Comparison of ENCODE assay signal across 7 mouse cellular contexts in the genomic region with DNA sequence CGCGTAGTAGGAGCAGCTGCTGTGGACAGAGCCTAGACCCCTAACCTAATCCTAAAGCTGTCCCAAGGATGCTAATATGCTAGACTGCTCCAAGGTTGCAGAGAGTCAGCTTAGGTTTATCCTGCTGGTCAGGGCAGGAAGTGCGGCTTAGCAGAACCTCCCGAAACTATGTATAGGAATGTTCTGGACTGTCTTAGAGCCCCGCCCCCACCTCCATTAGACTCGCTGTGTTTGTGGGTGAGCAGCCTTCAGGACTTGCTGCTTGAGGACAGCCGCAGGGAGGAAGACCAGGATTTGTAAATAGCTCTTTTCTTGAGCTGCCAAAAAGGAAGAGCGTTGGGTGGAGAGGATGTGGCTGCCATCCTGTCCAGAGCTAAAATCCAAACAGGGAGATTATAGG. TPM values are rescaled to one million over a fixed set of nuclear protein-coding genes. Genes with fewer than 3 reads are reported as not detected.
DNase-seq lines count a peak whose midpoint lies in the region; ATAC-seq and TF ChIP-seq lines count a peak whose summit lies in the region.

No protein-coding gene starts in this region.

- no peaks in the 10 kb centered on the region for H3K9me3 ChIP-seq in midbrain, embryonic 14.5 days (ENCODE audit: control insufficient read depth, low read length)
- no peaks in the 10 kb centered on the region for H3K9me3 ChIP-seq in midbrain, embryonic 15.5 days
- no peaks in the 10 kb centered on the region for H3K9me3 ChIP-seq in embryonic facial prominence, embryonic 15.5 days (replicated peaks)
- no peaks in the 10 kb centered on the region for H3K9me3 ChIP-seq in kidney, postnatal 0 days (replicated peaks; ENCODE audit: low read length)
- no peaks in the 10 kb centered on the region for H3K9me3 ChIP-seq in forebrain, embryonic 14.5 days (replicated peaks; ENCODE audit: control insufficient read depth, low read length)

- H3K4me2 ChIP-seq in midbrain, embryonic 14.5 days (ENCODE audit: low read length) = no peak overlapping the region
- no peak overlapping the region for H3K4me2 ChIP-seq in midbrain, embryonic 15.5 days
- no peak overlapping the region for H3K4me2 ChIP-seq in embryonic facial prominence, embryonic 15.5 days (replicated peaks)
- no peak overlapping the region for H3K4me2 ChIP-seq in kidney, postnatal 0 days (ENCODE audit: low read length)
- no peak overlapping the region for H3K4me2 ChIP-seq in forebrain, embryonic 14.5 days (ENCODE audit: low read length)

- WGBS in midbrain, embryonic 14.5 days = 83% methylated on average over 8 of the region's 8 CpGs
- 79% methylated on average over 8 of the region's 8 CpGs for WGBS in midbrain, embryonic 15.5 days
- WGBS in embryonic facial prominence, embryonic 15.5 days = 71% methylated on average over 8 of the region's 8 CpGs
- 71% methylated on average over 8 of the region's 8 CpGs for WGBS in kidney, postnatal 0 days
- WGBS in forebrain, embryonic 14.5 days = 79% methylated on average over 8 of the region's 8 CpGs

- no peaks in the 10 kb centered on the region for H3K36me3 ChIP-seq in midbrain, embryonic 14.5 days (ENCODE audit: control insufficient read depth, insufficient read depth, low read length)
- H3K36me3 ChIP-seq in midbrain, embryonic 15.5 days (replicated peaks) = no peaks in the 10 kb centered on the region
- no peaks in the 10 kb centered on the region for H3K36me3 ChIP-seq in embryonic facial prominence, embryonic 15.5 days
- H3K36me3 ChIP-seq in kidney, postnatal 0 days (ENCODE audit: insufficient read depth, low read length) = no peaks in the 10 kb centered on the region
- no peaks in the 10 kb centered on the region for H3K36me3 ChIP-seq in splenic B cell, adult 2 months (ENCODE audit: control insufficient read depth, insufficient read depth, low read length, poor library complexity, severe bottlenecking)
- H3K36me3 ChIP-seq in forebrain, embryonic 14.5 days (ENCODE audit: control insufficient read depth, insufficient read depth, low read length) = no peaks in the 10 kb centered on the region

- H3K4me1 ChIP-seq in midbrain, embryonic 14.5 days (ENCODE audit: control insufficient read depth, insufficient read depth, low read length) = no peaks in the 10 kb centered on the region
- no peaks in the 10 kb centered on the region for H3K4me1 ChIP-seq in midbrain, embryonic 15.5 days
- H3K4me1 ChIP-seq in embryonic facial prominence, embryonic 15.5 days = peaks cover 23% of the 10 kb centered on the region
- peaks cover 14% of the 10 kb centered on the region; the same call in 1 of the 2 replicates for H3K4me1 ChIP-seq in kidney, postnatal 0 days (replicated peaks; ENCODE audit: insufficient read depth, low read length)
- no peaks in the 10 kb centered on the region for H3K4me1 ChIP-seq in forebrain, embryonic 14.5 days (ENCODE audit: control insufficient read depth, insufficient read depth, low read length)

- H3K4me3 ChIP-seq in midbrain, embryonic 14.5 days (replicated peaks; ENCODE audit: low read depth, low read length) = no peak overlapping the region
- H3K4me3 ChIP-seq in midbrain, embryonic 15.5 days = no peak overlapping the region
- no peak overlapping the region for H3K4me3 ChIP-seq in embryonic facial prominence, embryonic 15.5 days (replicated peaks)
- no peak overlapping the region for H3K4me3 ChIP-seq in kidney, postnatal 0 days (replicated peaks; ENCODE audit: low read depth, low read length)
- H3K4me3 ChIP-seq in forebrain, embryonic 14.5 days (ENCODE audit: low read depth, low read length) = no peak overlapping the region

- H3K9ac ChIP-seq in midbrain, embryonic 14.5 days (replicated peaks; ENCODE audit: low read length) = no peak overlapping the region
- no peak overlapping the region for H3K9ac ChIP-seq in midbrain, embryonic 15.5 days
- no peak overlapping the region for H3K9ac ChIP-seq in embryonic facial prominence, embryonic 15.5 days
- no peak overlapping the region for H3K9ac ChIP-seq in kidney, postnatal 0 days (ENCODE audit: low read depth, low read length)
- H3K9ac ChIP-seq in forebrain, embryonic 14.5 days (ENCODE audit: low read length) = no peak overlapping the region

- ATAC-seq in midbrain, embryonic 14.5 days (ENCODE audit: low FRiP score, low TSS enrichment) = no peak
- ATAC-seq in midbrain, embryonic 15.5 days (replicated peaks) = no peak
- no peak for ATAC-seq in embryonic facial prominence, embryonic 15.5 days (ENCODE audit: insufficient number of reproducible peaks, low FRiP score, low TSS enrichment, low read depth)
- ATAC-seq in kidney, postnatal 0 days (replicated peaks; ENCODE audit: low FRiP score, low read depth) = no peak; the same call in 1 of the 2 replicates
- ATAC-seq in forebrain, embryonic 14.5 days = no peak

- H3K27ac ChIP-seq in midbrain, embryonic 14.5 days (replicated peaks; ENCODE audit: low read depth, low read length) = no peak overlapping the region
- no peak overlapping the region for H3K27ac ChIP-seq in midbrain, embryonic 15.5 days
- H3K27ac ChIP-seq in embryonic facial prominence, embryonic 15.5 days (replicated peaks) = 0 out of 2 replicates have a peak overlapping the region, but pooled peaks have one; percentile 8
- H3K27ac ChIP-seq in kidney, postnatal 0 days = peak overlapping the region; percentile 20
- no peak overlapping the region for H3K27ac ChIP-seq in forebrain, embryonic 14.5 days (ENCODE audit: low read depth, low read length)

- DNase-seq in midbrain, embryonic 14.5 days = peak; percentile 12
- peak; percentile 72 for DNase-seq in kidney, postnatal 0 days (ENCODE audit: low spot score)
- DNase-seq in splenic B cell, adult 2 months (ENCODE audit: low read depth, low spot score) = peak; percentile 11
- DNase-seq in forebrain, embryonic 14.5 days (ENCODE audit: low spot score) = no peak
- no peak for DNase-seq in gastrocnemius, postnatal 10 days

- no peaks in the 10 kb centered on the region for H3K27me3 ChIP-seq in midbrain, embryonic 14.5 days (ENCODE audit: control insufficient read depth, insufficient read depth, low read length)
- no peaks in the 10 kb centered on the region for H3K27me3 ChIP-seq in midbrain, embryonic 15.5 days (replicated peaks)
- no peaks in the 10 kb centered on the region for H3K27me3 ChIP-seq in embryonic facial prominence, embryonic 15.5 days
- no peaks in the 10 kb centered on the region for H3K27me3 ChIP-seq in kidney, postnatal 0 days (ENCODE audit: insufficient read depth, low read length)
- H3K27me3 ChIP-seq in splenic B cell, adult 2 months (ENCODE audit: control insufficient read depth, insufficient read depth, low read length, poor library complexity, severe bottlenecking) = no peaks in the 10 kb centered on the region
- H3K27me3 ChIP-seq in forebrain, embryonic 14.5 days (replicated peaks; ENCODE audit: control insufficient read depth, insufficient read depth, low read length) = no peaks in the 10 kb centered on the region

- TF ChIP-seq CTCF in kidney, postnatal 0 days (IDR thresholded peaks at IDR 0.05; ENCODE audit: low read depth) = peak; percentile 64

RNA-seq across cellular contexts. Expression of a gene that starts 59.7 kb away (rescaled TPM):
- polyA plus RNA-seq in midbrain, embryonic 14.5 days (2014; fragmentation: Nextera tagmentation; extraction: Ambion mirVana) = 59.9 and 64.9 TPM in 2 replicates
- polyA plus RNA-seq in midbrain, embryonic 15.5 days (2015; fragmentation: Nextera tagmentation; extraction: Ambion mirVana) = 58.1 and 63.1 TPM in 2 replicates
- polyA plus RNA-seq in embryonic facial prominence, embryonic 15.5 days (2015; fragmentation: Nextera tagmentation; extraction: Ambion mirVana) = 65.5 and 65.9 TPM in 2 replicates
- polyA plus RNA-seq in kidney, postnatal 0 days (2015; fragmentation: Nextera tagmentation; extraction: Ambion mirVana) = 55.5 and 58.1 TPM in 2 replicates
- polyA plus RNA-seq in forebrain, embryonic 14.5 days (2014; fragmentation: Nextera tagmentation; extraction: Ambion mirVana) = 65.2 and 66.1 TPM in 2 replicates
- 10 to 100 TPM; 19.9 to 23.3 TPM for total RNA-seq in gastrocnemius, postnatal 10 days (2021)

Comparison
In these comparisons a context has a peak if more than half of its experiments do, and no peak if none do; other contexts are left out.
1. DNase-seq: peak in midbrain, embryonic 14.5 days (single experiment), kidney, postnatal 0 days (single experiment) and splenic B cell, adult 2 months (single experiment); none in forebrain, embryonic 14.5 days (single experiment) and gastrocnemius, postnatal 10 days (single experiment).
2. H3K27ac ChIP-seq: peak in embryonic facial prominence, embryonic 15.5 days (single experiment) and kidney, postnatal 0 days (single experiment); none in midbrain, embryonic 14.5 days (single experiment), midbrain, embryonic 15.5 days (single experiment) and forebrain, embryonic 14.5 days (single experiment).